Mouse (Mus musculus) R1 (cell line): ENCODE measurements around the gene Zfyve27.
A peak's percentile ranks its signal among the peaks of the same experiment; 100 is the strongest.

Experiments
- DNase-seq: peaks from one replicate; pipeline ENCODE4 v3.0.0-alpha.2; 2018; ENCODE audit warnings: low read depth, low spot score

The Zfyve27 gene

GRCm38 (mm10) chr19:42177461-42177860, 13.7 kb downstream of the Zfyve27 start:
- no peak for DNase-seq

- DNase-seq: no peak
Measured at GRCm38 (mm10) chr19:42179356-42179755, 15.6 kb downstream of the Zfyve27 start.

GRCm38 (mm10) chr19:42182673-42183072, 18.9 kb downstream of the Zfyve27 start:
- peak; percentile 64 for DNase-seq

- DNase-seq: no peak
Measured at GRCm38 (mm10) chr19:42189735-42190134, 26.0 kb downstream of the Zfyve27 start.

- peak; percentile 76 for DNase-seq
Measured at GRCm38 (mm10) chr19:42190494-42190893, 26.7 kb downstream of the Zfyve27 start.

GRCm38 (mm10) chr19:42193311-42193710, 29.6 kb downstream of the Zfyve27 start:
- peak; percentile 30 for DNase-seq

- no peak for DNase-seq
Measured at GRCm38 (mm10) chr19:42196378-42196777, 32.6 kb downstream of the Zfyve27 start.

GRCm38 (mm10) chr19:42197066-42197465, 33.3 kb downstream of the Zfyve27 start:
- no peak for DNase-seq

GRCm38 (mm10) chr19:42198026-42198425, 34.3 kb downstream of the Zfyve27 start:
- peak; percentile 43 for DNase-seq

GRCm38 (mm10) chr19:42201696-42202381, 38.1 kb downstream of the Zfyve27 start, which contains the start of gene Sfrp5:
Gene Sfrp5, minus strand, starts transcription at chr19:42202252.
- peak; percentile 79 for DNase-seq

GRCm38 (mm10) chr19:42202467-42202866, 38.7 kb downstream of the Zfyve27 start:
- DNase-seq: no peak

GRCm38 (mm10) chr19:42204306-42204705, 40.6 kb downstream of the Zfyve27 start:
- DNase-seq: no peak

- DNase-seq: no peak
Measured at GRCm38 (mm10) chr19:42205201-42205600, 41.5 kb downstream of the Zfyve27 start.

GRCm38 (mm10) chr19:42209485-42209884, 45.7 kb downstream of the Zfyve27 start:
- no peak for DNase-seq

GRCm38 (mm10) chr19:42209976-42210375, 46.2 kb downstream of the Zfyve27 start:
- peak; percentile 48 for DNase-seq

- DNase-seq: peak; percentile 27
Measured at GRCm38 (mm10) chr19:42211936-42212335, 48.2 kb downstream of the Zfyve27 start.

GRCm38 (mm10) chr19:42214601-42215000, 50.9 kb downstream of the Zfyve27 start:
- peak; percentile 34 for DNase-seq

- DNase-seq: no peak
Measured at GRCm38 (mm10) chr19:42216699-42217373, 53.1 kb downstream of the Zfyve27 start.

GRCm38 (mm10) chr19:42217374-42217763, 53.6 kb downstream of the Zfyve27 start:
- DNase-seq: peak; percentile 60

- DNase-seq: no peak
Measured at GRCm38 (mm10) chr19:42226451-42226850, 62.7 kb downstream of the Zfyve27 start.

- DNase-seq: no peak
Measured at GRCm38 (mm10) chr19:42229499-42230287, 65.9 kb downstream of the Zfyve27 start.

GRCm38 (mm10) chr19:42230288-42230568, 66.5 kb downstream of the Zfyve27 start:
- peak; percentile 27 for DNase-seq
